Mouse (Mus musculus) forebrain, embryonic 10.5 days (tissue): ENCODE data around the gene Fbxo34. TPM values are rescaled to one million over a fixed set of nuclear protein-coding genes. Genes with fewer than 3 reads are reported as not detected.

Source experiments
- DNase-seq: peaks from one replicate; pipeline ENCODE4 v3.0.0-alpha.2; 2017; ENCODE audit warnings: low spot score; ENCODE audit errors: extremely low spot score
- H3K27ac ChIP-seq: fragments of 300-500 bp; sonication (generic); 2 replicates; pipeline ENCODE4 v1.5.1; 2016; ENCODE audit warnings: mild to moderate bottlenecking
- H3K27me3 ChIP-seq: fragments of 300-500 bp; sonication (generic); 2 replicates; pipeline ENCODE4 v1.6.1; 2016; ENCODE audit warnings: mild to moderate bottlenecking; ENCODE audit not compliant: poor library complexity, severe bottlenecking
- H3K36me3 ChIP-seq: fragments of 300-500 bp; sonication (generic); replicated peaks from 2 replicates; pipeline ENCODE4 v1.6.1; 2016; ENCODE audit warnings: mild to moderate bottlenecking, moderate library complexity
- H3K4me1 ChIP-seq: fragments of 300-500 bp; sonication (generic); 2 replicates; pipeline ENCODE4 v1.6.1; 2016
- H3K4me3 ChIP-seq: fragments of 300-500 bp; sonication (generic); 2 replicates; pipeline ENCODE4 v1.5.1; 2016; ENCODE audit warnings: mild to moderate bottlenecking, moderate library complexity
- H3K9me3 ChIP-seq: fragments of 300-500 bp; sonication (generic); 2 replicates; pipeline ENCODE4 v1.6.1; 2016; ENCODE audit warnings: mild to moderate bottlenecking, moderate library complexity
- WGBS: fragments of 180-500 bp; shearing (Covaris S2); methylation state at CpG from one replicate; pipeline ENCODE4 v1.1.7; 2016; 5-methylcytosine and 5-hydroxymethylcytosine counted together
- polyA plus RNA-seq: library from polyadenylated mRNA; unstranded; fragments of >200 nt; fragmentation: Nextera tagmentation; extraction: Ambion mirVana; gene quantifications from 2 replicates; pipeline ENCODE4 v1.2.1, GENCODE M21; 2016

Gene Fbxo34
- polyA plus RNA-seq, 1 experiment from 2014 or later, result 26.5 TPM

DNA sequence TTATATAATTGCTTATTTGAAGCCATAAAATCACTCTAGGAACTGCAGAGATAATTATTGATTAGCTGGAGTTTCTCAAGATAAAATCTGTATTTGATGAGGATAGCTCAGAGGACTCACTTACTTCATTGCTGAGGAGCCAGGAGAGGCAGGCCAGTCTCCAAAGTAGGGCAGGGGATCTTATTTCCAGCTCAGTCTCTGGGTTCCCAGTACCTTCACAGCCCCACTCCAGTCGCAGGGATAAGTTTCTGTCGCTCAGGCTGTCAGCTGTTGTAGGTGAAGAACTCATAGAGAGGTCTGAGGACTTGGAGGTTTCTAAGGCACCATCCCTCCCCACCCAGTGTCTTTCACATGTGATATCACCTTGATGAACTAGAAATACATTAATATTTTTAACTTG, 27.5 kb downstream of the Fbxo34 start:
- no peak for DNase-seq
- Histone ChIP-seq H3K27ac (no peak overlapping the region), H3K4me1 (peaks cover 16% of the 10 kb centered on the region), H3K4me3 (no peak overlapping the region), H3K27me3 (no peaks in the 10 kb centered on the region), H3K36me3 (peaks cover 11% of the 10 kb centered on the region), H3K9me3 (no peaks in the 10 kb centered on the region)
- 86% methylated on average over 2 of the region's 2 CpGs for WGBS

DNA sequence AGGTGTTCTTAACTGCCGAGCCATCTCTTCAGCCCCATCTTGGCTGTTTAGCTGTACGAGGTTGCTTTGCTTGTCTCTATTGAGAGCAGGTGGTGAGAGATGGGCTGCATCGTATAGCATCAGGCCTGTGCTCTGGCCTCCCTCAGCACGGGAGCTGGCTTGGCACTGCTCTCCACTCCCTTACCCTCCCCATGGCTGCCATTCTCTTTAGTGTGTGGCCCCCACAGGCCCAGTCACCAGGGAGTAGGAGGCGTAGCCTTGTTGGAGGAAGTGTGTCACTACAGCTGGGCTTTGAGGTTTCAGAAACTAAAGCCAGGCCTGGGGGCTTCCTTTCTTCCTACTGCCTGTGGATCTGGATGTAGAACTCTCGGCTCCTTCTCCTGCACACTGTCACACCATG, 32.0 kb downstream of the Fbxo34 start:
- Histone ChIP-seq H3K27ac (no peak overlapping the region), H3K9me3 (no peaks in the 10 kb centered on the region), H3K4me1 (no peaks in the 10 kb centered on the region), H3K4me3 (no peak overlapping the region), H3K27me3 (no peaks in the 10 kb centered on the region), H3K36me3 (0 out of 2 replicates have a peak, but pooled peaks cover 2% of the 10 kb centered on the region)
- WGBS, result 97% methylated on average over 6 of the region's 6 CpGs
- DNase-seq, result no peak

DNA sequence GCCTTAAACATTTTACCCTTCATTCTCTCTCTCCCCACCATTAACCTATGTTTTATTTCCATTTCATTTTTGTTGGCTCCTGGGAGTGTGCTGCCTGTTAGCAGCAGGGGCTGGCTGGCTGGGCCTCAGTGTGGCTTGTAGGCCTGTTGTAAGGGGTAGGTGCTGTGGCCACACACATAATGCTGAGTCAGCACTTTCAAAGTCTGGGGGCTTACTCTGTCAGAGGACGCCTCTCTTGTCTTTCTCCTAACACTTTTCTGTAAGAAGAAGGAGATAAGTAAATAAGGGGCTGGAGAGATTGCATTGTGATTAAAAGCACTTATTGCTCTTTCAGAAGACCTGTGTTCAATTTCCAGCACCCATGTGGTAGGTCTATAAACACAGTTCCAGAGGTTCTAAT, 32.9 kb downstream of the Fbxo34 start:
- WGBS, result 71% methylated on average over 1 of the region's 1 CpGs
- H3K27ac ChIP-seq, result no peak overlapping the region
- 0 out of 2 replicates have a peak, but pooled peaks cover 2% of the 10 kb centered on the region for H3K36me3 ChIP-seq
- no peak overlapping the region for H3K4me3 ChIP-seq
- no peaks in the 10 kb centered on the region for H3K27me3 ChIP-seq
- H3K9me3 ChIP-seq, result no peaks in the 10 kb centered on the region
- DNase-seq, result no peak
- H3K4me1 ChIP-seq, result peaks cover 4% of the 10 kb centered on the region

DNA sequence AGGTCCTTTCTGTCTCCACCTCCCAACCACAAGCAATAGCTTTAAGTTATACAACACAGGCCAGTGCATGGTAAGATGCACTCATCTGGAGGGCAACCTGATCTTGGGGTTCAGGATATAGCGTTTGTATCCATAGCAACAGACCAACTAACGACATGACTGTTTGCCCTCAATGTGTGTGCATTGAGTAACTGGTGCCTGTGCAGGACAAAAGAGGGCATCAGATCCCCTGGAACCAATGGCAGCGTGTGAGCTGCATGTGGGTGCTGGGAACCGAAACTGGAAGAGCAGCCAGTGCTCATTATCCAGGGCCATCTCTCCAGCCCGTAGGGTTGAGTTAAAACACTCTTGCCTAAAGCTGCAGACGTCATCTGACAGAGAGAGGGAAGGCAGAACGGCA, 38.5 kb downstream of the Fbxo34 start:
- DNase-seq, result no peak
- WGBS, result 52% methylated on average over 7 of the region's 7 CpGs
- Histone ChIP-seq H3K4me3 (no peak overlapping the region), H3K9me3 (no peaks in the 10 kb centered on the region), H3K27me3 (no peaks in the 10 kb centered on the region), H3K36me3 (peaks cover 6% of the 10 kb centered on the region; the same call in 1 of the 2 replicates), H3K4me1 (peaks cover 29% of the 10 kb centered on the region), H3K27ac (no peak overlapping the region)

DNA sequence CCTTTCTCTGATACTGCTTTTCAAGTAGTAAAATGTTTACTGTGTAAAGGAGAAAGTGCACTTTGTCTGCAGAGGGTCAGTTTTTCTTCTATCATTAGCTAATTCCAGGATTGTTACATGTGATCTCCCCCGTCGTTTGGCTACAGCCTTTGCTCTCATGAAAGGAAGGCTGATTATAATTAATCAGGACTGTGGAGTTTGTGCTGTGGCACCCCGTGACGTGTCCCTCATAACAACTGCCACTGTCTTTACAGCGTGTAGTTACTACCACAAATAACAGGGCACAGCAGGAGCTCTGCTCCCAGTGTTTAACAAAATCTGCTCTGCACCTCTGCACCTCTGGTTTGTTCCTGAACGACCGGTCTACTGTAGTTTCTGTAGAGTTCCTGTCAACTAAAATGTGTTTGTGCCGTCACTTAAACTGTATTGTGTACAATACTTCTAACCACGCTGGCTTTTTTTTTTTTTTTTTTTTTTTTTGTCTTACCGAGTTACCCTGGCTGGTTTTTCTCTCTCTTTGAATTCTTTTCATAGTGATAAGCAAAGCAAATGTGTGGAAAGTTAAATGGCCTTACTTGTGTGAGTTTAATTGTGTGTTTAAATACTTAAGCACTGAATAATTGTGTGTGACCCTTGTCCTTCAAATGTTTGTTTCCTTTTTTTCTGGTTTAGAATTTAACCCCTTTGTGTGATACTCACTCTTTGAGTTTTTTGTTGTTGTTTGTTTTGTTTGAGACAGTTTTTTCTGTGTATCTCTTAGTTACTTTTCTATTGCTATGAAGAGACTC, 39.3 kb downstream of the Fbxo34 start:
- H3K27me3 ChIP-seq, result no peaks in the 10 kb centered on the region
- WGBS, result 46% methylated on average over 10 of the region's 10 CpGs
- H3K9me3 ChIP-seq, result no peaks in the 10 kb centered on the region
- peaks cover 29% of the 10 kb centered on the region for H3K4me1 ChIP-seq
- DNase-seq, result no peak
- H3K36me3 ChIP-seq, result peaks cover 13% of the 10 kb centered on the region
- H3K27ac ChIP-seq, result no peak overlapping the region
- H3K4me3 ChIP-seq, result no peak overlapping the region

DNA sequence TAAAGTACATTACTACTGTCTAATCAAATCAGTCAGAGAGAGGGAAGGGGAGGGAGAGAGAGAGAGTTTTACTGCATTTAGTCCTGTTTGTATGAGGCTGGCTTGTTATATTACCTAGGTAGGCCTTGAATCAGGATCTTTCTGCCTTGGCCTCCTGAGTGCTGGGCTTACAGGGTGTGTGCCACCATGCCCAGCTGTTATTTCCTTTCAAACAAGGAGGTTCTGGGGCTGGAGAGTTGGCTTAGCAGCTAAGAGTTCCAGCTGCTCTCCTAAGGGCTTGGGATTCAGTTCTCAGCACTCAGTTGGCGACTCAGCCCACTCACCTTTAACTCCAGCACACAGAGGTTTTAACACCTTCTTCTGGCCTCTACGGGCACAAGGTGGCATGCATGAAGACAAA, 40.5 kb downstream of the Fbxo34 start:
- Histone ChIP-seq H3K9me3 (no peaks in the 10 kb centered on the region), H3K27me3 (no peaks in the 10 kb centered on the region), H3K4me1 (peaks cover 29% of the 10 kb centered on the region), H3K36me3 (peaks cover 13% of the 10 kb centered on the region), H3K27ac (no peak overlapping the region), H3K4me3 (no peak overlapping the region)
- WGBS, result 94% methylated on average over 2 of the region's 2 CpGs
- no peak for DNase-seq

DNA sequence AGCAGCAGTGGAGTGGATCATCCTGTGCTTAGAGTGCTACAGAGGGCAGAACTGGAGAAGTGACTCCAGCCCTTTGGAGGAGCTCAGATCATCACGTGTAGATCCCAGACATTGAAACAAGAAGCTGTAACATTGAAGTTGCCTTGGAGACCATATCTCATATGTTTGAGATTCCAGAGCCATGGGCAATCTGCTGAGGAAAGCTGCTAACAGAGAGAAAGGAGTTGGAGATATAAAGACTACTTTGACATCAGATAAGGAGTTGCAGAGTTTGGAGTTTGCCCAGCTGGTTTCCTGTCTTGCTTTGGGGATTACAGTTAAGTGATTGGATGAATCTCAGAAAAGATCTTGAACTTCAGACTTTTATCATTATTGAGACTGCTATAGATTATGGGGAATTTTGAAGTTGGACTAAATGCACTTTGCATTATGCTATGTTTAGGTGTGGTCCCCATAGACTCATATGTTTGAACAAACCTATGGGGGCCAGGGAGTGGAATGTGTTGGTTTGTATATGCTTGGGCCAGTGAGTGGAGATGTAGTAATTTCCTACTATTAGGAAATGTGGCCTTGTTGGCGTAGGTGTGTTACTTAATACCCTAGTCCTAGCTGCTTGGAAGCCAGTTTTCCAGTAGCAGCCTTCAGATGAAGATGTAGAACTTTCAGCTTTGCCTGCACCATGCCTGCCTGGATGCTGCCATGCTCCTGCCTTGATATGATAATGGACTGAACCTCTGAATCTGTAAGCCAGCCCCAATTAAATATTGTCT, 43.6 kb downstream of the Fbxo34 start:
- H3K27ac ChIP-seq, result no peak overlapping the region
- no peaks in the 10 kb centered on the region for H3K27me3 ChIP-seq
- H3K4me1 ChIP-seq, result peaks cover 18% of the 10 kb centered on the region
- no peak overlapping the region for H3K4me3 ChIP-seq
- 86% methylated on average over 2 of the region's 2 CpGs for WGBS
- H3K36me3 ChIP-seq, result peaks cover 13% of the 10 kb centered on the region
- no peaks in the 10 kb centered on the region for H3K9me3 ChIP-seq
- no peak for DNase-seq

DNA sequence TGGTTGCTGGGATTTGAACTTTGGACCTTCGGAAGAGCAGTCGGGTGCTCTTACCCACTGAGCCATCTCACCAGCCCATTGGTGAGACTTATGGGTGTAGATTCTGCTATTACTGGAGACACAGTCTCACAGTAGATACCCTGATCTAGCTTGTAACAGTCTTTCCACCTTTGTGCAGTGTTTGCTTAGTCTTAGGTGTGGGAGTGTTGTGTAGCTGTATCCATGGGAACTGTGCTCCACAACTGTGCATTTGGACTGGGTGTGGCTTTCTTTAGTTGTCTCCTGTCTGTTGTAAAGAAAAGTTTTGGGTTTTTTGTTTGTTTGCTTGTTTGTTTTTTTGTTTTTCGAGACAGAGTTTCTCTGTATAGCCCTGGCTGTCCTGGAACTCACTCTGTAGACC, 45.7 kb downstream of the Fbxo34 start:
- Histone ChIP-seq H3K27ac (no peak overlapping the region), H3K27me3 (no peaks in the 10 kb centered on the region), H3K4me3 (no peak overlapping the region), H3K9me3 (no peaks in the 10 kb centered on the region), H3K4me1 (no peaks in the 10 kb centered on the region), H3K36me3 (peaks cover 14% of the 10 kb centered on the region)
- no peak for DNase-seq
- 95% methylated on average over 3 of the region's 3 CpGs for WGBS

DNA sequence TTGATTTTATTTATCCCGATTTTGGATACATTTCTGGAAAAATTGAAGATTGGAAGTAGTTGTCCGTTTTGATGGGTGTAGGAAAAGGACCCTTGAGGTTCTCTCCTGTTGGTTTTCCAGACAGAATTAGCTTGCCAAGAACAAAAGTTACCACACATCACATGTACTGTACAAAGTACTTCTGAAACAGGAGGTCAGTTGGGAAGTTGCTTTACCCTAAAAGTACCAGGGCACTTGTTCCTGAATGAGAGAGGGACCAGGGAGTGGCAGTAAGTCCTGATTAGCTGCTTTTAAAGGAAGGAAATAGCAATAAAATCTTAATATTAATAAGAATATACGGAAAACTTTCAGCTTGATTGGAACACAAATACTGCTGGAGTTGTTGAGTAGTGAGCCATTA, 46.9 kb downstream of the Fbxo34 start:
- H3K4me1 ChIP-seq, result no peaks in the 10 kb centered on the region
- peaks cover 19% of the 10 kb centered on the region for H3K36me3 ChIP-seq
- H3K4me3 ChIP-seq, result no peak overlapping the region
- no peaks in the 10 kb centered on the region for H3K9me3 ChIP-seq
- 90% methylated on average over 3 of the region's 3 CpGs for WGBS
- DNase-seq, result no peak
- no peaks in the 10 kb centered on the region for H3K27me3 ChIP-seq
- no peak overlapping the region for H3K27ac ChIP-seq

DNA sequence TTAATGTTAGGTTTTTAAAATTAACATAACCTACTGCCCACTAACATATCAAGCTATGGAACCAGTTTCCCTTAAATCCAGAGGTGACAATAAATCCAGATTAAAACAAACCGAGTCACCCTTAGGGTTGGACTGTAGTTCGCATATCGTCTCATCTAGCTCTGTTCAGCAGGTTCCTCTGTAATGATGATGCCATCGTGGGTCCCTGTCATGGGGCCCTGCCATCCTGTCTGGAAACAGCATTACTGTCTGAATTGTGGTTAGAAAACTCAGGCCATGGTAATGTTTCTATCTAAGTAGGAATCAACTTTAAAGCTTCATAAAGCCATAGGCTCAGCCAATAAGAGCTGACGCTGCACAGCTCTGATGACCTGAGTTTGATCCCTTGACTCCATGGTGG, 48.4 kb downstream of the Fbxo34 start:
- peaks cover 14% of the 10 kb centered on the region for H3K36me3 ChIP-seq
- DNase-seq, result no peak
- H3K9me3 ChIP-seq, result no peaks in the 10 kb centered on the region
- no peak overlapping the region for H3K4me3 ChIP-seq
- no peak overlapping the region for H3K27ac ChIP-seq
- H3K27me3 ChIP-seq, result no peaks in the 10 kb centered on the region
- WGBS, result 59% methylated on average over 5 of the region's 5 CpGs
- H3K4me1 ChIP-seq, result no peaks in the 10 kb centered on the region

DNA sequence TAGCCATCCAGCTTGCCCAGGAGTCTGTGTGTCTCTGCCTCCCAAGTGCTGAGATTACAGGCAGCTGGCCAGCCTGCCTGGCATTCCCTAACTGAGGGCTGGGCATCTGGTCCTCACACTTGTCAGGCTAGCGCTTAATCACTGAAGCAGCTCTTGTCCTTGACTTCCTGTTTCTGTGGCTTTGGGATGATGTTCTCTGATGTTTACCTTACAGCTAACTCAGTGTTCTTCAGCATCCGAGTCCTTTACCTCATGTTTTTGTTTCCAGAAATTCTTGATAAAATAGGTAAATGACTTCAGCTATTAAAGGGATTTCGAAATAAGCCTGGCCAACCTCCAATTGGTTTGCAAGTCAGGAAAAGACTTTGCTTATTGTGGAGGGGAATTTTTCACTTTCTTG, 53.8 kb downstream of the Fbxo34 start:
- Histone ChIP-seq H3K9me3 (no peaks in the 10 kb centered on the region), H3K36me3 (peaks cover 20% of the 10 kb centered on the region), H3K27ac (no peak overlapping the region), H3K4me1 (no peaks in the 10 kb centered on the region), H3K27me3 (no peaks in the 10 kb centered on the region), H3K4me3 (no peak overlapping the region)
- 94% methylated on average over 3 of the region's 3 CpGs for WGBS
- no peak for DNase-seq

DNA sequence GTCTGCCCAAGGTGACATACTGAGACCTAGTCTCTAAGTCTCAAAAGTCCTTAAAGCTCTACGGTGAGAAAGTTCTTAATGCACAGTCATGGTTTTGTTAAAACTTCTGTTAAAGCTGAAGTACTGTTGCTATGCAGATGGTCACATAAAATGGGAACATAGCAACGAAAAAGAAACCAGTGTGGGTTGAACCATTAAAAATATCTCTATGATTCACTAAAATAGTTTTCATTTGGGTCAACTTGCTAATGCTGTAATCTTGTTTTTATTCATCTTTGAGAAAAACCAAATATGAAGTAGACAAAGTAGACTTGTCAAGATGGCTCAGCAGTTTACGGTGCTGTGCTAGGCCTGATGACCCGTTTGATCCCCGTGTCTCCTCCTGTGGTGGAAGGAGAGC, 56.5 kb downstream of the Fbxo34 start:
- Histone ChIP-seq H3K4me3 (no peak overlapping the region), H3K4me1 (no peaks in the 10 kb centered on the region), H3K36me3 (peaks cover 14% of the 10 kb centered on the region), H3K9me3 (no peaks in the 10 kb centered on the region), H3K27ac (no peak overlapping the region), H3K27me3 (no peaks in the 10 kb centered on the region)
- 94% methylated on average over 5 of the region's 5 CpGs for WGBS
- DNase-seq, result no peak

DNA sequence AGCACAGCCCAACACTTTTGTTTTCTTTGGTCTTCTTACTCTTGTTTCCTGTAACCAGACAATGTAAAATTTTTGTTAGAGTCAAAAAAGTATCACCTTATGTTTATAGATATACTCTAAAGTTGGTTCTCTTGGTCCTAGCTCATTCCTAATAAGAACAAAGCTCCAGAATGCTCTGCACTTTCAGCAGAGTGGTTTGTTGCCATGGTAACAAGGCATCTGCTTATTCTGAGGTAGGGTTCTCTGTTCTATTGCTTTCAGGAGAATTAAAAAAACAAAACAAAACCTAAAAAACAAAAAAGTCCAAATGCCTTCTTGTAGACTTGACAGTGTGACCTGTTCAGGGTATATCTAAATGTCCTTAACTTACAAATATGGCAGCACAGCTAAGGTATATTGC, 57.8 kb downstream of the Fbxo34 start:
- H3K4me1 ChIP-seq, result peaks cover 3% of the 10 kb centered on the region; the same call in 1 of the 2 replicates
- H3K36me3 ChIP-seq, result peaks cover 14% of the 10 kb centered on the region
- no peak overlapping the region for H3K27ac ChIP-seq
- no peaks in the 10 kb centered on the region for H3K9me3 ChIP-seq
- DNase-seq, result no peak
- H3K27me3 ChIP-seq, result no peaks in the 10 kb centered on the region
- H3K4me3 ChIP-seq, result no peak overlapping the region
